Comparison of ENCODE assay signal across 16 mouse cellular contexts in genomic region chr16:55698489-55698892, GRCm38 (mm10).
DNase-seq lines count a peak whose midpoint lies in the region; ATAC-seq and TF ChIP-seq lines count a peak whose summit lies in the region.
"Had no signal": no experiment of that assay in that cellular context is flagged by ENCODE, and none has a peak within 500 bp of the region (broad histone marks: within the 10 kb centered on the region; RNA-seq: fewer than 3 reads in every experiment).

No protein-coding gene starts in this region.

- no peaks in the 10 kb centered on the region for H3K4me1 ChIP-seq in liver, embryonic 12.5 days
- peaks cover 10 to 30% of the 10 kb centered on the region in 2 experiments for H3K4me1 ChIP-seq in CH12.LX (ENCODE audit: control insufficient read depth in 1 of 2, insufficient read depth in 2 of 2)
- no peaks in the 10 kb centered on the region; the same call in 1 of the 2 replicates for H3K4me1 ChIP-seq in hindbrain, embryonic 12.5 days
- H3K4me1 ChIP-seq: embryonic facial prominence, embryonic 13.5 days; limb, embryonic 15.5 days had no signal

- H3K36me3 ChIP-seq in liver, embryonic 12.5 days: no peaks in the 10 kb centered on the region
- H3K36me3 ChIP-seq in CH12.LX (replicated peaks in 1 of 2; ENCODE audit: control insufficient read depth in 1 of 2, insufficient read depth in 1 of 2, low read length in 1 of 2): peaks cover 2 to 5% of the 10 kb centered on the region in 2 experiments
- H3K36me3 ChIP-seq in hindbrain, embryonic 12.5 days: no peaks in the 10 kb centered on the region
- H3K36me3 ChIP-seq: embryonic facial prominence, embryonic 13.5 days; limb, embryonic 15.5 days had no signal

- DNase-seq in liver (no peak), CH12.LX (ENCODE audit: extremely low read depth) (peak; percentile 88)
- DNase-seq in naive thymus-derived CD4-positive, alpha-beta T cell, adult 2 months (ENCODE audit: low read depth): peak; percentile 11
- DNase-seq in thymus, postnatal 25 days: no peak
- no peak for DNase-seq in adrenal gland, postnatal 14 days
- DNase-seq: cerebellum, postnatal 25 days; kidney, postnatal 25 days; thymus, adult 18-20 months had no signal

- dilution Hi-C loops in CH12.LX (cut with MboI; ENCODE audit: extremely low pct_ligation_motif_present, extremely low pct_unique_long_range_greater_than_20kb, low sequenced_read_pairs): no loop called here

- H3K9me3 ChIP-seq in liver, embryonic 12.5 days (replicated peaks): no peaks in the 10 kb centered on the region
- H3K9me3 ChIP-seq in CH12.LX (replicated peaks; ENCODE audit: low read length): peaks cover under 1% of the 10 kb centered on the region
- no peaks in the 10 kb centered on the region for H3K9me3 ChIP-seq in hindbrain, embryonic 12.5 days (replicated peaks)
- H3K9me3 ChIP-seq: embryonic facial prominence, embryonic 13.5 days; limb, embryonic 15.5 days had no signal

- TF ChIP-seq CTCF in CH12.LX (conservative IDR thresholded peaks at IDR 0.05 in 1 of 2, IDR thresholded peaks at IDR 0.05 in 1 of 2; ENCODE audit: low read depth in 2 of 2, low read length in 2 of 2): peak in 1 of 2 experiments; percentile 52; a peak in 2 of 4 replicates

- H3K4me3 ChIP-seq in liver, embryonic 12.5 days: no peak overlapping the region
- H3K4me3 ChIP-seq in CH12.LX (replicated peaks in 1 of 3; ENCODE audit: low read depth in 2 of 3, low read length in 2 of 3, poor library complexity in 1 of 3): no peak overlapping the region
- no peak overlapping the region for H3K4me3 ChIP-seq in hindbrain, embryonic 12.5 days
- H3K4me3 ChIP-seq: embryonic facial prominence, embryonic 13.5 days; limb, embryonic 15.5 days; myocyte had no signal

- TF ChIP-seq POLR2A in CH12.LX (IDR thresholded peaks at IDR 0.05; ENCODE audit: low read depth, low read length): no peak

- peak; percentile 37 for TF ChIP-seq RAD21 in CH12.LX (IDR thresholded peaks at IDR 0.05; ENCODE audit: low read depth, low read length)

- in situ Hi-C loops in CH12.LX (cut with MboI; ENCODE audit: low pct_ligation_motif_present, low pct_unique_long_range_greater_than_20kb, low sequenced_read_pairs): no loop called here

- peak; percentile 37; the same call in 1 of the 2 replicates for ATAC-seq in liver, embryonic 12.5 days
- peak; percentile 91 to 94 for ATAC-seq in hematopoietic stem cell, adult 5-6 weeks (replicated peaks in 1 of 2; ENCODE audit: insufficient read depth in 1 of 2, low FRiP score in 2 of 2, low TSS enrichment in 1 of 2, low read depth in 1 of 2, poor library complexity in 2 of 2, severe bottlenecking in 2 of 2)
- no peak for ATAC-seq in hindbrain, embryonic 12.5 days (ENCODE audit: low FRiP score)
- ATAC-seq: forebrain, embryonic 14.5 days; hindbrain, postnatal 0 days had no signal

- WGBS in liver, embryonic 12.5 days (ENCODE audit: insufficient replicate concordance): 38% methylated on average over 3 of the region's 3 CpGs
- WGBS in hindbrain, embryonic 12.5 days: 84% methylated on average over 3 of the region's 3 CpGs

- H3K27ac ChIP-seq in liver, embryonic 12.5 days: no peak overlapping the region
- H3K27ac ChIP-seq in CH12.LX (ENCODE audit: insufficient read depth, low read depth): peak overlapping the region; percentile 82; the same call in 1 of the 2 replicates
- no peak overlapping the region for H3K27ac ChIP-seq in hindbrain, embryonic 12.5 days
- H3K27ac ChIP-seq: embryonic facial prominence, embryonic 13.5 days; hindbrain, postnatal 0 days; limb, embryonic 15.5 days had no signal

- no peaks in the 10 kb centered on the region for H3K27me3 ChIP-seq in liver, embryonic 12.5 days (replicated peaks)
- no peaks in the 10 kb centered on the region for H3K27me3 ChIP-seq in CH12.LX (replicated peaks)
- no peaks in the 10 kb centered on the region for H3K27me3 ChIP-seq in hindbrain, embryonic 12.5 days
- H3K27me3 ChIP-seq: embryonic facial prominence, embryonic 13.5 days; limb, embryonic 15.5 days had no signal

- H3K79me2 ChIP-seq in CH12.LX (replicated peaks; ENCODE audit: control insufficient read depth, extremely low read depth, insufficient read depth, poor library complexity, severe bottlenecking): no peaks in the 10 kb centered on the region

- H3K9ac ChIP-seq in liver, embryonic 12.5 days: no peak overlapping the region
- H3K9ac ChIP-seq in CH12.LX (ENCODE audit: insufficient read depth, low read depth): 0 out of 2 replicates have a peak overlapping the region, but pooled peaks have one; percentile 35
- H3K9ac ChIP-seq in hindbrain, embryonic 12.5 days: no peak overlapping the region
- H3K9ac ChIP-seq: embryonic facial prominence, embryonic 13.5 days; limb, embryonic 15.5 days had no signal

- no peak overlapping the region for H3K4me2 ChIP-seq in liver, embryonic 12.5 days
- H3K4me2 ChIP-seq in CH12.LX (ENCODE audit: insufficient read depth, low read depth, poor library complexity, severe bottlenecking): no peak overlapping the region
- H3K4me2 ChIP-seq in hindbrain, embryonic 12.5 days (replicated peaks): no peak overlapping the region
- H3K4me2 ChIP-seq: embryonic facial prominence, embryonic 13.5 days; limb, embryonic 15.5 days had no signal

- TF ChIP-seq EP300 in CH12.LX (IDR thresholded peaks at IDR 0.05; ENCODE audit: low read length): peak; percentile 83

TF ChIP-seq in CH12.LX, 34 proteins besides CTCF, POLR2A, EP300 and RAD21:
- TF ChIP-seq CHD2 (IDR thresholded peaks at IDR 0.05; ENCODE audit: low read length) (no peak), ZKSCAN1 (IDR thresholded peaks at IDR 0.05; ENCODE audit: borderline replicate concordance, low read depth, low read length) (no peak), ZNF384 (IDR thresholded peaks at IDR 0.05; ENCODE audit: low read depth, low read length) (peak; percentile 93), RCOR1 (conservative IDR thresholded peaks at IDR 0.05; ENCODE audit: low read depth, low read length) (no peak), ZMIZ1 (IDR thresholded peaks at IDR 0.05; ENCODE audit: low read depth, low read length) (no peak), USF1 (IDR thresholded peaks at IDR 0.05; ENCODE audit: low read depth, low read length) (no peak), NRF1 (IDR thresholded peaks at IDR 0.05; ENCODE audit: low read depth, low read length) (no peak), ZC3H11A (IDR thresholded peaks at IDR 0.05; ENCODE audit: low read depth, low read length) (no peak), BHLHE40 (IDR thresholded peaks at IDR 0.05; ENCODE audit: low read depth, low read length) (peak; percentile 75), MAX (IDR thresholded peaks at IDR 0.05; ENCODE audit: low read length) (0 out of 2 replicates have a peak, but pooled peaks have one; percentile 27), JUN (IDR thresholded peaks at IDR 0.05; ENCODE audit: insufficient read depth, low read depth, low read length) (peak; percentile 52; the same call in 1 of the 2 replicates), UBTF (IDR thresholded peaks at IDR 0.05; ENCODE audit: low read depth, low read length) (no peak), SMC3 (IDR thresholded peaks at IDR 0.05; ENCODE audit: low read depth, low read length) (peak; percentile 50), JUND (conservative IDR thresholded peaks at IDR 0.05; ENCODE audit: low read depth, low read length) (peak; percentile 82), POLR2AphosphoS2 (IDR thresholded peaks at IDR 0.05; ENCODE audit: low read depth, low read length) (no peak), TCF12 (IDR thresholded peaks at IDR 0.05; ENCODE audit: low read depth, low read length) (peak; percentile 42; the same call in 1 of the 2 replicates), ETS1 (conservative IDR thresholded peaks at IDR 0.05; ENCODE audit: low read depth, low read length) (peak; percentile 94), E2F4 (IDR thresholded peaks at IDR 0.05; ENCODE audit: insufficient replicate concordance, low read depth, low read length) (no peak), MEF2A (IDR thresholded peaks at IDR 0.05; ENCODE audit: borderline replicate concordance, low read depth, low read length) (peak; percentile 90), KAT2A (IDR thresholded peaks at IDR 0.05; ENCODE audit: insufficient replicate concordance, low read length) (no peak), GABPA (IDR thresholded peaks at IDR 0.05; ENCODE audit: insufficient replicate concordance, low read depth, low read length) (no peak), MXI1 (IDR thresholded peaks at IDR 0.05; ENCODE audit: low read depth, low read length) (peak; percentile 21; the same call in 1 of the 2 replicates), TBP (conservative IDR thresholded peaks at IDR 0.05; ENCODE audit: low read depth, low read length) (peak; percentile 46; the same call in 1 of the 2 replicates), MAFK (IDR thresholded peaks at IDR 0.05; ENCODE audit: insufficient replicate concordance, low read length) (peak; percentile 85), HCFC1 (IDR thresholded peaks at IDR 0.05; ENCODE audit: low read depth, low read length) (peak; percentile 51; the same call in 1 of the 2 replicates), USF2 (conservative IDR thresholded peaks at IDR 0.05; ENCODE audit: low read depth, low read length) (no peak), PAX5 (IDR thresholded peaks at IDR 0.05; ENCODE audit: low read length) (no peak), SIN3A (IDR thresholded peaks at IDR 0.05; ENCODE audit: low read length) (peak; percentile 69; the same call in 1 of the 2 replicates), MYC (IDR thresholded peaks at IDR 0.05; ENCODE audit: low read depth, low read length) (no peak), ELF1 (IDR thresholded peaks at IDR 0.05; ENCODE audit: low read depth, low read length) (peak; percentile 35; the same call in 1 of the 2 replicates), IRF4 (IDR thresholded peaks at IDR 0.05; ENCODE audit: low read depth, low read length) (peak; percentile 83; the same call in 1 of the 2 replicates), MAZ (IDR thresholded peaks at IDR 0.05; ENCODE audit: low read depth, low read length) (no peak), NELFE (IDR thresholded peaks at IDR 0.05; ENCODE audit: low read depth, low read length) (0 out of 2 replicates have a peak, but pooled peaks have one; percentile 4), CHD1 (IDR thresholded peaks at IDR 0.05; ENCODE audit: low read depth, low read length) (no peak)
TF ChIP-seq in CH12.LX: peak in this region for 17.

Comparison
In these comparisons a context has a peak if more than half of its experiments do, and no peak if none do; other contexts are left out.
1. DNase-seq: peak in CH12.LX (single experiment) and naive thymus-derived CD4-positive, alpha-beta T cell, adult 2 months (single experiment); none in liver (single experiment), thymus, postnatal 25 days (single experiment) and adrenal gland, postnatal 14 days (single experiment).